Mouse (Mus musculus) forebrain, postnatal 0 days (tissue): ENCODE measurements at regions not wholly inside any gene's neighbourhood (a gene's known extent, or its start where the extent isn't known, plus 50 kb on each side); places are given as distances from the start of the nearest gene placed in this dataset.

Source experiments
- ATAC-seq: fragments of 200-750 bp; cut with Nextera tagmentation; 2 replicates; pipeline ENCODE4 v1.8.0; 2017; ENCODE audit warnings: mild to moderate bottlenecking, moderate library complexity
- DNase-seq: peaks from one replicate; pipeline ENCODE4 v3.0.0-alpha.2; 2015
- H3K27ac ChIP-seq: fragments of 300-500 bp; sonication (generic); 2 replicates; pipeline ENCODE4 v1.5.1; 2014; ENCODE audit warnings: low read depth, mild to moderate bottlenecking, antibody characterized with exemption, low read length, moderate library complexity, mixed read lengths
- H3K27me3 ChIP-seq: fragments of 300-500 bp; sonication (generic); 2 replicates; pipeline ENCODE4 v1.6.1; 2014; ENCODE audit warnings: mild to moderate bottlenecking, low read length, mixed read lengths; ENCODE audit not compliant: insufficient read depth
- H3K36me3 ChIP-seq: fragments of 300-500 bp; sonication (generic); 2 replicates; pipeline ENCODE4 v1.6.1; 2014; ENCODE audit warnings: mild to moderate bottlenecking, moderate library complexity; ENCODE audit not compliant: insufficient read depth
- H3K4me1 ChIP-seq: fragments of 300-500 bp; sonication (generic); 2 replicates; pipeline ENCODE4 v1.6.1; 2014; ENCODE audit warnings: antibody characterized with exemption; ENCODE audit not compliant: insufficient read depth
- H3K4me2 ChIP-seq: fragments of 300-500 bp; sonication (generic); 2 replicates; pipeline ENCODE4 v1.6.1; 2014; ENCODE audit warnings: low read depth, mild to moderate bottlenecking, moderate library complexity
- H3K4me3 ChIP-seq: fragments of 300-500 bp; sonication (generic); 2 replicates; pipeline ENCODE4 v1.5.1; 2014; ENCODE audit warnings: low read depth, low read length, mixed read lengths
- H3K9ac ChIP-seq: fragments of 300-500 bp; sonication (generic); 2 replicates; pipeline ENCODE4 v1.6.1; 2014; ENCODE audit warnings: mild to moderate bottlenecking
- H3K9me3 ChIP-seq: fragments of 300-500 bp; sonication (generic); 2 replicates; pipeline ENCODE4 v1.6.1; 2016; ENCODE audit warnings: low read length
- CTCF ChIP-seq: sonication (generic); IDR thresholded peaks from 2 replicates; pipeline ENCODE4 v1.5.1; 2016; ENCODE audit warnings: antibody characterized with exemption, control low read depth, low read depth
- WGBS: fragments of 180-500 bp; shearing (Covaris S2); extraction: QIAGEN DNeasy Blood & Tissue Kit; methylation state at CpG from one replicate; pipeline ENCODE4 v1.1.7; 2014; 5-methylcytosine and 5-hydroxymethylcytosine counted together

DNA sequence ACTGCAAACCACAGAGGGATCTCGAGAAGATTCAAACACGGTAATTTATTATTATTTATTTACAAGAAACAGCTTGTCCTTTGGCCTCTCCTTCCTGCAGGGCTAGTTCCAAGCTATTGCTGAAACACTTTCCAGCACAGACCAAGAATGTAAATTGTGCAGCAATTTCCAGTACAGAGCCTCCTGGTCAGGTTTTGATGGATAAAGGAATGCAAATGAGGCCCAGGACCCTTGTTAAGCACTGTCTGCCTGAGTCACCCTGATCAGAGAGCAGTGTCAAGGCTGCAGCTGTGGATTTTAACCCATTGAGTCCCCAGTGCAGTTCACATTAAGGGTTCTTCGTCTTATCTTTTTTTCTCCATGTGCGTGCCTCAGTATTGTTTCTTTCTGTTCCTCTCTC, 142.3 kb upstream of the Zkscan2 start:
- 41% methylated on average over 4 of the region's 4 CpGs for WGBS
- DNase-seq, result no peak
- no peaks in the 10 kb centered on the region for H3K36me3 ChIP-seq

DNA sequence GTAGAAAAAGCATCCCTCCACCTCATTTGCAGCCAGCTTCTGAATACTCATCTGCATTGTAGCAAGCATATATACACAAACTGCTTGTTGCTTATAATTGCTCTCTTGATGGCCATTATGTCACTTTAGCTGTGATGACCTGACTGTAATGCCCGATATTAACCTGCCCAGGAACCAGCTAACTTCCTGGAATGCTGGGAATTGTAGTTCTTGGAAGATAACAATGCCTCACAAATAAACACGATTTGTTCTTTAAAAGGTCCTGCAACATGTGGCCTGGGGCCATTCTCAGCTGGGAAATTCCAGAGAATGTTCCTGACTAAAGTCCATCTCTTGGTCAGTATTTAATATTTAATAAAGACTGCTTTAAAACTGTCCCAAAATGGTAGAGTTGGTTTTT, 143.2 kb upstream of the Zkscan2 start:
- H3K27me3 ChIP-seq, result no peaks in the 10 kb centered on the region
- WGBS, result 51% methylated on average over 2 of the region's 2 CpGs
- no peaks in the 10 kb centered on the region for H3K36me3 ChIP-seq
- ATAC-seq, result no peak
- H3K4me1 ChIP-seq, result no peaks in the 10 kb centered on the region
- H3K27ac ChIP-seq, result no peak overlapping the region
- H3K4me3 ChIP-seq, result no peak overlapping the region
- H3K4me2 ChIP-seq, result no peak overlapping the region
- H3K9ac ChIP-seq, result no peak overlapping the region
- no peaks in the 10 kb centered on the region for H3K9me3 ChIP-seq
- DNase-seq, result no peak
- no peak for TF ChIP-seq CTCF

More for the DNA sequence above, 142.3 kb upstream of the Zkscan2 start:
- Histone ChIP-seq H3K4me2 (no peak overlapping the region), H3K27me3 (no peaks in the 10 kb centered on the region), H3K4me1 (no peaks in the 10 kb centered on the region), H3K4me3 (no peak overlapping the region), H3K9ac (no peak overlapping the region), H3K27ac (no peak overlapping the region), H3K9me3 (no peaks in the 10 kb centered on the region)
- no peak for ATAC-seq
- TF ChIP-seq CTCF, result no peak

DNA sequence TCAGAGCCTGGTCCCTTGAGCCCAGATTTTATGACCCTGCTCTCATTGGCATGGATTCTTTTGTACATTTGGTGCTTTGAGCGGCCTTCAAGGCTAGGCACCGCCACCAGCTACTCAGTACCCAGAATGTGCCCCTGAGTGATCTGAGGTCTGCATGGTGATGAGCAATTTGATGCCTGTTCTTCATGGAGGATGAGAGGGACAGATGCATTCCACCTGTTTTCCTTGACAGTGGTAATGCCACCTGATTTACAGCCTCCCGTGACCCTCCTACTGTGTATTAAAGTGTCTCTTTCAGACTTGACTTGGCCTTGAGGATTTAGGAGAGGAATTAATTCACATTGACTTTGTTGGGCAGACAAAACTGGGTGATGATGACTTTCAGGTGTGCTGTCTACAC, 145.3 kb upstream of the Zkscan2 start:
- ATAC-seq, result no peak
- DNase-seq, result no peak
- Histone ChIP-seq H3K4me1 (no peaks in the 10 kb centered on the region), H3K27ac (no peak overlapping the region), H3K4me3 (no peak overlapping the region), H3K36me3 (no peaks in the 10 kb centered on the region), H3K9me3 (no peaks in the 10 kb centered on the region), H3K27me3 (no peaks in the 10 kb centered on the region), H3K4me2 (no peak overlapping the region), H3K9ac (no peak overlapping the region)
- 93% methylated on average over 3 of the region's 3 CpGs for WGBS
- TF ChIP-seq CTCF, result no peak

DNA sequence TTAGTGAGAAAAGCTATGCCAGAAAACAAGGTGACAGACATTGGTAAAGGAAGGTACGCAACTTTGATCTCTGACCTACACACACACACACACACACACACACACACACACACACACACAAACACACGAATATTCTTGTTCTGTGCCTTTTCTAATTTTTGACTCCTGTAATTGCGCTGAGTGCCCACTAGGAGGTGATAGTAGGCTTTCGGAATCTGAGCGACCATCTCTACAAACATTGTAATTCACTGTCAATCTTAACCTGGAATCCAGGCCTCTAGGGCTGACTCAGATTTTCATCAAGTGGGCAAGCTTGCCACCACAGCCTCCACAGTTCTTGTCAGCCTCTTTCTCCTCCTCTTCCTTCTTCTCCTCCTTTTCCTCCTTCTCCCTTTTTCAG, 165.2 kb upstream of the Zkscan2 start:
- Histone ChIP-seq H3K9me3 (no peaks in the 10 kb centered on the region), H3K9ac (no peak overlapping the region), H3K36me3 (no peaks in the 10 kb centered on the region), H3K27ac (no peak overlapping the region), H3K27me3 (no peaks in the 10 kb centered on the region), H3K4me3 (no peak overlapping the region), H3K4me1 (no peaks in the 10 kb centered on the region), H3K4me2 (no peak overlapping the region)
- DNase-seq (no peak), ATAC-seq (no peak)
- peak; percentile 42; the same call in 1 of the 2 replicates for TF ChIP-seq CTCF
- WGBS, result 56% methylated on average over 5 of the region's 5 CpGs

DNA sequence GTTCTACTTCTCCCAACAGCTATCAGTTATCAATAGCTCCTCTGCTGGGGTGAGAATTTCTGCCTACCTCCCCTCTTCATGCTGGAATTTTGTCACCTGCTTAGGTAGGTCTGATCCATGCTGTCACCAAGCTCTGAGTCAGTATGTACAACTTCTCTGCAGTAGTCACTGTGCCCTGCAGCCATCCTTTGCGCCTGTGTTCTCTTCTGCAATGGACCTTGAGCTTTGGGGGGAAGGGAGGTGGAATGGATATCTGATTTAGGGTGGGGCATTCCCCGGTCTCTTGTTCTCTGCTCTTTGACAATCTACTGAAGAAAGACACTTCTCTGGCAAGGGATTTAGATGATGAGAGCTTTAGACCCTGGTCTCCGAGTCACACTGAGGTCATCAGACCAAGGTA, 184.5 kb upstream of the Zkscan2 start:
- Histone ChIP-seq H3K4me2 (no peak overlapping the region), H3K27me3 (no peaks in the 10 kb centered on the region), H3K9ac (no peak overlapping the region), H3K4me3 (no peak overlapping the region), H3K36me3 (no peaks in the 10 kb centered on the region), H3K4me1 (no peaks in the 10 kb centered on the region), H3K27ac (no peak overlapping the region), H3K9me3 (no peaks in the 10 kb centered on the region)
- DNase-seq (no peak), ATAC-seq (no peak)
- TF ChIP-seq CTCF, result no peak
- 96% methylated on average over 3 of the region's 3 CpGs for WGBS

DNA sequence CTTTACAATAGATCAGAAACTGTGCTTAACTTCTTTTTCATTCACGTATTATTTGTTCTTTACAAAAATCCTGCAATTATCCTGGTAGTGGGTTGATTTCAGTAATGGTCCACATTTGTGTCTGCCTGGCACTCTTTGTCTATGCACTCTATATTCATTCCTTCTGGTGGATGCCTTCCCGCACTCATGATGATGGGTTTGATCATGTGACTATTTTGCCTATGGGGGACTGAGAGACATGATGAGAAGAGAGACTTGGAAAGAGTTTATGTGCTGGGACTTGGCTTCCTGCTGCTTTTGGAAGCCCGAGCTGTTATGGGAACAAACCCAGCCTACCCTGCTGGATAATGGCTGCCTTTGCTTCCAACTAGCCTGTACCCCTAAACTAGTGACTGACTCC, 186.3 kb upstream of the Zkscan2 start:
- no peak overlapping the region for H3K9ac ChIP-seq
- ATAC-seq, result peak; percentile 53
- H3K9me3 ChIP-seq, result no peaks in the 10 kb centered on the region
- no peak overlapping the region for H3K4me2 ChIP-seq
- no peaks in the 10 kb centered on the region for H3K4me1 ChIP-seq
- H3K27me3 ChIP-seq, result no peaks in the 10 kb centered on the region
- no peaks in the 10 kb centered on the region for H3K36me3 ChIP-seq
- no peak overlapping the region for H3K27ac ChIP-seq
- DNase-seq, result peak; percentile 24
- TF ChIP-seq CTCF, result no peak
- WGBS, result 53% methylated on average over 3 of the region's 3 CpGs
- H3K4me3 ChIP-seq, result no peak overlapping the region

DNA sequence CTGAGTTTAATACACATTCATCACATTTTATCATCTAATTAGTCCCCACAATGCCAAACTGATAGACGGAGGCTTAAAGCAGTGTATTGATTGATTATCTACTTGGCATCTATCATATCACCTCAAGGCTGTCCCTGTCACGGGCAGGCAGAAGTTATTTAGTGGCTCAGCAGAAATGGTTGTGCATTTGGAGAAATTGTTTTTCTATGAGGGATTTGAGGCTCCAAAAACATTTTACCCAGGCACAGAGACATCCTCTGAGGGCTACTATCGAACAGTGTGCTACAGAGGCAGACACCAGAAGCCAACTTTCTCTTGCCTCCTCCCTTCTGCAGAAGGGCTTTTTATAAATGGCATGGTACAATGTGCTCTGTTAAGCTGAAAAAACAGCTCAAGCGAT, 230.8 kb upstream of the Zkscan2 start:
- no peak overlapping the region for H3K4me2 ChIP-seq

DNA sequence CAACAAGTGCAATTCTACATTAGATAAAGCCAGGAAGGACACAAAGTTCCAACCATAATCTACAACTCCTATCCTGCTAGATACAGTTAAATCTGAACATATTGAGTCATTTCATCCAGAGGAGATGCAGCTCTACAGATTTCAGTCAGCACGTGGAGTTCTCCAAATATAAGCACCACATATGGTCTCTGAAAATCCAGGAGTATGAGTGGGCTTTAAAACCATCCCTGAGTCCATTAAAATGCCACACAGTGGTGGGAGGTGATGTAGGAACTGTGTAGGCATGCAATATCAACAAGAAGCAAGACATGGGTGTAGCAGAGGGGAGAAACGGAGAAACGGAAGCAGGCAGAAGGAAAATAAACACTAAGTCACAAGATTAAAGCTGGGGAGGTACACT, 232.8 kb upstream of the Zkscan2 start:
- H3K27ac ChIP-seq, result no peak overlapping the region
- no peaks in the 10 kb centered on the region for H3K4me1 ChIP-seq
- no peaks in the 10 kb centered on the region for H3K27me3 ChIP-seq
- no peak for DNase-seq
- WGBS, result 87% methylated on average over 3 of the region's 3 CpGs
- no peaks in the 10 kb centered on the region for H3K9me3 ChIP-seq
- no peak overlapping the region for H3K4me2 ChIP-seq
- no peak overlapping the region for H3K4me3 ChIP-seq
- H3K9ac ChIP-seq, result no peak overlapping the region
- no peak for ATAC-seq
- no peak for TF ChIP-seq CTCF
- no peaks in the 10 kb centered on the region for H3K36me3 ChIP-seq

More for the DNA sequence above, 230.8 kb upstream of the Zkscan2 start:
- H3K9me3 ChIP-seq, result no peaks in the 10 kb centered on the region
- no peak overlapping the region for H3K27ac ChIP-seq
- no peaks in the 10 kb centered on the region for H3K27me3 ChIP-seq
- no peak overlapping the region for H3K9ac ChIP-seq
- 44% methylated on average over 4 of the region's 4 CpGs for WGBS
- DNase-seq (no peak), ATAC-seq (no peak)
- no peaks in the 10 kb centered on the region for H3K36me3 ChIP-seq
- TF ChIP-seq CTCF, result no peak
- no peaks in the 10 kb centered on the region for H3K4me1 ChIP-seq
- H3K4me3 ChIP-seq, result no peak overlapping the region
